Mouse (Mus musculus) forebrain, embryonic 16.5 days (tissue): Measurements from ENCODE around the gene Adam19. TPM values are rescaled to one million over a fixed set of nuclear protein-coding genes. Genes with fewer than 3 reads are reported as not detected.

Experiments used
- ATAC-seq: fragments of 200-750 bp; cut with Nextera tagmentation; 2 replicates; pipeline ENCODE4 v1.8.0; 2017; ENCODE audit warnings: mild to moderate bottlenecking, moderate library complexity
- H3K27ac ChIP-seq: fragments of 300-500 bp; sonication (generic); 2 replicates; pipeline ENCODE4 v1.5.1; 2014; ENCODE audit warnings: low read length, control low read depth
- H3K27me3 ChIP-seq: fragments of 300-500 bp; sonication (generic); replicated peaks from 2 replicates; pipeline ENCODE4 v1.6.1; 2014; ENCODE audit warnings: low read length; ENCODE audit not compliant: control insufficient read depth, insufficient read depth
- H3K36me3 ChIP-seq: fragments of 300-500 bp; sonication (generic); 2 replicates; pipeline ENCODE4 v1.6.1; 2014; ENCODE audit not compliant: control insufficient read depth, insufficient read depth
- H3K4me1 ChIP-seq: fragments of 300-500 bp; sonication (generic); replicated peaks from 2 replicates; pipeline ENCODE4 v1.6.1; 2014; ENCODE audit warnings: low read length; ENCODE audit not compliant: control insufficient read depth, insufficient read depth
- H3K4me2 ChIP-seq: fragments of 300-500 bp; sonication (generic); 2 replicates; pipeline ENCODE4 v1.6.1; 2014; ENCODE audit warnings: mild to moderate bottlenecking, low read length, control low read depth
- H3K4me3 ChIP-seq: fragments of 300-500 bp; sonication (generic); replicated peaks from 2 replicates; pipeline ENCODE4 v1.5.1; 2014; ENCODE audit warnings: mild to moderate bottlenecking, low read length, control low read depth
- H3K9ac ChIP-seq: fragments of 300-500 bp; sonication (generic); replicated peaks from 2 replicates; pipeline ENCODE4 v1.6.1; 2014; ENCODE audit warnings: low read depth, low read length, control low read depth
- H3K9me3 ChIP-seq: fragments of 300-500 bp; sonication (generic); 2 replicates; pipeline ENCODE4 v1.6.1; 2016; ENCODE audit warnings: low read length; ENCODE audit not compliant: control insufficient read depth
- WGBS: fragments of 180-500 bp; shearing (Covaris S2); extraction: QIAGEN DNeasy Blood & Tissue Kit; methylation state at CpG from one replicate; pipeline ENCODE4 v1.1.7; 2014; 5-methylcytosine and 5-hydroxymethylcytosine counted together
- polyA plus RNA-seq: library from polyadenylated mRNA; unstranded; fragments of >200 nt; fragmentation: Nextera tagmentation; extraction: Ambion mirVana; gene quantifications from 2 replicates; pipeline ENCODE4 v1.2.1, GENCODE M21; 2015

Gene Adam19
- polyA plus RNA-seq, 1 experiment from 2014 or later: 10.8 TPM

GRCm38 (mm10) chr11:46077304-46077703 is 21.5 kb downstream of the Adam19 start:
- Histone ChIP-seq H3K9me3 (no peaks in the 10 kb centered on the region), H3K9ac (no peak overlapping the region), H3K27me3 (no peaks in the 10 kb centered on the region), H3K36me3 (no peaks in the 10 kb centered on the region), H3K4me1 (no peaks in the 10 kb centered on the region; the same call in 1 of the 2 replicates), H3K27ac (no peak overlapping the region), H3K4me3 (no peak overlapping the region), H3K4me2 (no peak overlapping the region)
- no peak for ATAC-seq
- WGBS: 89% methylated on average over 5 of the region's 5 CpGs

- no peak overlapping the region for H3K4me3 ChIP-seq
- 0 out of 2 replicates have a peak, but pooled peaks cover under 1% of the 10 kb centered on the region for H3K36me3 ChIP-seq
- H3K27ac ChIP-seq: no peak overlapping the region
- 88% methylated on average over 7 of the region's 7 CpGs for WGBS
- no peaks in the 10 kb centered on the region; the same call in 1 of the 2 replicates for H3K4me1 ChIP-seq
- H3K27me3 ChIP-seq: no peaks in the 10 kb centered on the region
- H3K9me3 ChIP-seq: no peaks in the 10 kb centered on the region
- ATAC-seq: no peak
- no peak overlapping the region for H3K9ac ChIP-seq
- no peak overlapping the region for H3K4me2 ChIP-seq
These were observed 22.1 kb downstream of the Adam19 start for GRCm38 (mm10) chr11:46077732-46078375.

DNA sequence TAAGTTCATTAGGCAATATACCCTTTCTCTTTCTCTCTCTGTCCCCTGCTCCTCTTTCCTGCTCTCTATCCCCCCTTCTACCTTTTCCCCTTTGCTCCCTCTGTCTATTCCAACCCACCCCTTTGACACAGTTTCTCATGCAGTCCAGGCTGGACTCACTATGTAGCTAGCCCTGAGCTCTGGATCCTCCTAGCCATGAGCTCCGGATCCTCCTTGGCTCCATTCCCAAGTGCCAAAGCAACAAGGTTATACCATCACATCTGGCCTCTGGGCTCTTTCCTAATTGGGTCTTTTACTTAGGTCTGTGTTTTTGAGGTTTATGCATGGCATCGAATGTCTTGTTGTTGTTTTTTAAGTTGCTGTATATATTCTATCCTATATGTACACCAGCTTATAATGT is 25.3 kb downstream of the Adam19 start:
- no peaks in the 10 kb centered on the region for H3K27me3 ChIP-seq
- no peak overlapping the region for H3K27ac ChIP-seq
- WGBS: 96% methylated on average over 2 of the region's 2 CpGs
- H3K4me2 ChIP-seq: no peak overlapping the region
- no peaks in the 10 kb centered on the region for H3K9me3 ChIP-seq
- no peaks in the 10 kb centered on the region for H3K4me1 ChIP-seq
- H3K4me3 ChIP-seq: no peak overlapping the region
- 0 out of 2 replicates have a peak, but pooled peaks cover 2% of the 10 kb centered on the region for H3K36me3 ChIP-seq
- no peak overlapping the region for H3K9ac ChIP-seq
- no peak for ATAC-seq

DNA sequence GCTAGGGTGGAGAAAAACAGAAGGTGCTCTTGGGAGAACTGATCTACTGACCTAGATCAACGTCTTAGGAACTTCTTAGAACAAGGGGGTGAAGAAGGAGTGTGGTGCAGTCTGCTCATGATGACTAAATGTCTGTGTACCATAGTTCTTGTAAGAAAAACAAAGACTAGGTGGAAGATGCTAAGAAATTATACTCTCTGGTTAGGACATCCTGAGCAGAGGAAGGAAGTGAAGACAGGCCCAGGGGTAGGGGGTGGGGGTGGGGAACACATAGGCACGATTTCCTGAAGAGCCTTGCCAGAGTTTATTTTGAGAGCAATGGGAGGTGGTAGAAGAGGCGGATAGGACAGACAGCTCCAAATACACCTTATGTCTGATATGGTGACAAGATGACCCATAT is 27.6 kb downstream of the Adam19 start:
- Histone ChIP-seq H3K4me2 (no peak overlapping the region), H3K4me3 (no peak overlapping the region), H3K9me3 (no peaks in the 10 kb centered on the region), H3K27me3 (no peaks in the 10 kb centered on the region), H3K4me1 (no peaks in the 10 kb centered on the region), H3K27ac (no peak overlapping the region), H3K9ac (no peak overlapping the region), H3K36me3 (0 out of 2 replicates have a peak, but pooled peaks cover 2% of the 10 kb centered on the region)
- 86% methylated on average over 3 of the region's 3 CpGs for WGBS
- ATAC-seq: no peak

DNA sequence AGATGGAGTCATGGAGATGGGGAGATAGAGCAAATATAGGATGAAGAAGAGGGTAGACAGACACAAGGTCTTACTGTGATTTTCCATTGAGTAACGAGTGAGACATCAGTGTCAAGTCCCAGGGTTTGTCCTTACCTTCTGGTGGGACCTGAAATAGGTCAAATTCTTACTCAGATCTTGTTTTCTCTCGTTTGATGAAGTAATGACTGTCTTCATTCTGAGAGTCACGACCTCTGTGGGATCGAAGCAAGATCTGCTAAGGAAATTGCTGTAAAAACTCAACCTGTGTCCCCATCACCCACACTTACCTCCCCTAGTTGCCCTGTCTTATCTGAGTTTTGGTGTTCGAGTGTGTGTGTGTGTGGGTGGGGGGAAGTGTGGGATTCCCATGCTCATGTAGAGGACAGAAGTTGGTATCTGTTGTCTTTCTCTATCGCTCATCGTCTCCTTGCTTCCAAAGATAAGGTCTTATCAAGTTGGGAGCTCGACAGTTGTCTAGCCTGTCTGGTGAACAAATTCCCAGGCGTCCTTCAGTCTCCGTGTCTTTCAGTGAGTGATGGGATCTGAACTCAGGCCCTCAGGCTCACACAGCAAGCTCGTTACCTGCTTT is 28.1 kb downstream of the Adam19 start:
- 90% methylated on average over 11 of the region's 11 CpGs for WGBS
- H3K4me1 ChIP-seq: no peaks in the 10 kb centered on the region

GRCm38 (mm10) chr11:46084568-46084967 is 28.8 kb downstream of the Adam19 start:
- Histone ChIP-seq H3K4me1 (no peaks in the 10 kb centered on the region), H3K9me3 (no peaks in the 10 kb centered on the region), H3K4me3 (no peak overlapping the region), H3K27ac (no peak overlapping the region), H3K27me3 (no peaks in the 10 kb centered on the region), H3K36me3 (0 out of 2 replicates have a peak, but pooled peaks cover 2% of the 10 kb centered on the region), H3K9ac (no peak overlapping the region), H3K4me2 (no peak overlapping the region)
- WGBS: 72% methylated on average over 3 of the region's 3 CpGs
- ATAC-seq: no peak

More for the DNA sequence above, 28.1 kb downstream of the Adam19 start:
- ATAC-seq: no peak
- Histone ChIP-seq H3K27ac (no peak overlapping the region), H3K36me3 (0 out of 2 replicates have a peak, but pooled peaks cover 2% of the 10 kb centered on the region), H3K27me3 (no peaks in the 10 kb centered on the region), H3K4me3 (no peak overlapping the region), H3K4me2 (no peak overlapping the region), H3K9me3 (no peaks in the 10 kb centered on the region), H3K9ac (no peak overlapping the region)

DNA sequence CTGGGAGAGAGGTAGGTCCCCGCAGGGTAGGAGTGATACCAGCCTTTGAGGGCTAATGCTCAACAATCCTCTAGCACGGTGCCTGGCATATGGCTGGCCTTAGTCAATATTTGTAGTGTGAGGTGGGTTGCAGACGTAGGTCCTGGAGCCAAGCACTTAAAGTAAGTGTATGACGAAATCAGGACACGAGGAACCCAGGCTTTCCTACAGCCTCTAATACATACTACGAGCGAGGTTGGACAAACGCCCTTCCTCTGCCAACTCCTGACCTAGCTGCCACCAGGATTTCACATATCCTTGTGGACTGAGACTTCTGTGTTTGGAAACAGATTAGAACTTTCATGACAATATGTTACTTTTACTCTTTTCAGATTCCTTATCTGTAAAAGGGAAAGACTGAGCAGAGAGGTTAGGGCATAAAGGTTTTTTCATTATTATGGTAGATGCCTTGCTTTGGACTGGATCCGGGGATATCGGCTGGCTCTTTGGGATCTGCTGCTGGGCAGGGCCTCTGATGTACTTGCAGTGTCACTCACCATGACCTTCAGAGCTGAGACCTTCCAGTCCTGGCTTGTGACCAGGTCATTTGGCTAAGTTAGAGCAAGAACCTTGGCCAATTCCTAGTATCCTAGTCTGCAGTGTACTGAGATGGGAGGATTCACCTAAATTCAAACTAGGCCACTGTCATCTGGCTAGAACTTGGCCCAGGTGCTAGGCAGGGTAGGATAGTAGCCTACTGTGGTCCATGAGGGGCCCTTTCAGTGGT is 29.8 kb downstream of the Adam19 start:
- no peak for ATAC-seq
- no peaks in the 10 kb centered on the region for H3K4me1 ChIP-seq
- H3K9me3 ChIP-seq: no peaks in the 10 kb centered on the region
- WGBS: 96% methylated on average over 10 of the region's 10 CpGs
- no peaks in the 10 kb centered on the region for H3K27me3 ChIP-seq
- 0 out of 2 replicates have a peak, but pooled peaks cover 2% of the 10 kb centered on the region for H3K36me3 ChIP-seq
- no peak overlapping the region for H3K27ac ChIP-seq
- no peak overlapping the region for H3K4me2 ChIP-seq
- H3K9ac ChIP-seq: no peak overlapping the region
- H3K4me3 ChIP-seq: no peak overlapping the region

DNA sequence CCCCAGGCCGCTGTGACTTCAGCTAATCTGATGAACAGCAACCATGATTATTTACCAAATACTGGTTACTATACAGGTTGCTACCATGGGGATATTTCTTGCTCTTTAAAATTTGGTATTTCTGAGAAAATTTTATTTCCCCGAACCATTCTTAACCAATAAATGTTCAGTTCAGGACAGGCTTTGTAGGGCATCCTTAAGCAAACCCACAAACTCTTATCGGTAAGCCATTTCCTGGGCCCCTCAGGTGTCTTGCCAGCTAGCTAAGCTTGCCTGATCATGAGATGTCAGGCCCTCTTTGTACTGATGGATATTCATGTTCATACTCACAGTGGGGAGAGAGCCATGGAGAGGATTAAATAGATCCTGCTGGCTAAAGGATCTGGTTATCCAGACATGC is 30.7 kb downstream of the Adam19 start:
- ATAC-seq: no peak
- no peaks in the 10 kb centered on the region for H3K27me3 ChIP-seq
- 86% methylated on average over 3 of the region's 3 CpGs for WGBS
- no peak overlapping the region for H3K9ac ChIP-seq
- no peak overlapping the region for H3K27ac ChIP-seq
- H3K4me3 ChIP-seq: no peak overlapping the region
- H3K9me3 ChIP-seq: no peaks in the 10 kb centered on the region
- H3K36me3 ChIP-seq: 0 out of 2 replicates have a peak, but pooled peaks cover 2% of the 10 kb centered on the region
- H3K4me1 ChIP-seq: no peaks in the 10 kb centered on the region
- H3K4me2 ChIP-seq: no peak overlapping the region

GRCm38 (mm10) chr11:46089081-46089713 is 33.4 kb downstream of the Adam19 start:
- Histone ChIP-seq H3K4me1 (no peaks in the 10 kb centered on the region), H3K27me3 (no peaks in the 10 kb centered on the region), H3K9ac (no peak overlapping the region), H3K9me3 (no peaks in the 10 kb centered on the region), H3K4me3 (no peak overlapping the region), H3K36me3 (no peaks in the 10 kb centered on the region), H3K27ac (no peak overlapping the region), H3K4me2 (no peak overlapping the region)
- ATAC-seq: no peak
- WGBS: 86% methylated on average over 4 of the region's 4 CpGs
